Mouse (Mus musculus) liver, embryonic 13.5 days (tissue): ENCODE results near the gene Kctd21. TPM values are rescaled to one million over a fixed set of nuclear protein-coding genes. Genes with fewer than 3 reads are reported as not detected.

Experiments used
- ATAC-seq: fragments of 200-750 bp; cut with Nextera tagmentation; 2 replicates; pipeline ENCODE4 v1.8.0; 2017; ENCODE audit warnings: low read depth, mild to moderate bottlenecking, moderate number of reproducible peaks, moderate library complexity
- DNase-seq: peaks from one replicate; pipeline ENCODE4 v3.0.0; 2022
- H3K27ac ChIP-seq: fragments of 300-500 bp; sonication (generic); 2 replicates; pipeline ENCODE4 v1.5.1; 2015; ENCODE audit warnings: moderate library complexity, mild to moderate bottlenecking, inconsistent platforms
- H3K27me3 ChIP-seq: fragments of 300-500 bp; sonication (generic); 2 replicates; pipeline ENCODE4 v1.6.1; 2015; ENCODE audit warnings: mild to moderate bottlenecking, inconsistent platforms
- H3K36me3 ChIP-seq: fragments of 300-500 bp; sonication (generic); 2 replicates; pipeline ENCODE4 v1.6.1; 2015; ENCODE audit warnings: mild to moderate bottlenecking, inconsistent platforms
- H3K4me1 ChIP-seq: fragments of 300-500 bp; sonication (generic); replicated peaks from 2 replicates; pipeline ENCODE4 v1.6.1; 2015; ENCODE audit warnings: inconsistent platforms
- H3K4me2 ChIP-seq: fragments of 300-500 bp; sonication (generic); 2 replicates; pipeline ENCODE4 v1.6.1; 2015; ENCODE audit warnings: inconsistent platforms, mild to moderate bottlenecking, moderate library complexity
- H3K4me3 ChIP-seq: fragments of 300-500 bp; sonication (generic); replicated peaks from 2 replicates; pipeline ENCODE4 v1.5.1; 2015; ENCODE audit warnings: mild to moderate bottlenecking, inconsistent platforms
- H3K9ac ChIP-seq: fragments of 300-500 bp; sonication (generic); 2 replicates; pipeline ENCODE4 v1.6.1; 2015; ENCODE audit warnings: mild to moderate bottlenecking, inconsistent platforms
- H3K9me3 ChIP-seq: fragments of 300-500 bp; sonication (generic); replicated peaks from 2 replicates; pipeline ENCODE4 v1.6.1; 2016; ENCODE audit warnings: inconsistent platforms
- WGBS: fragments of 180-500 bp; shearing (Covaris S2); methylation state at CpG from one replicate; pipeline ENCODE4 v1.1.7; 2015; ENCODE audit not compliant: insufficient replicate concordance; 5-methylcytosine and 5-hydroxymethylcytosine counted together
- polyA plus RNA-seq: library from polyadenylated mRNA; unstranded; fragments of >200 nt; fragmentation: Nextera tagmentation; extraction: Ambion mirVana; gene quantifications from 2 replicates; pipeline ENCODE4 v1.2.1, GENCODE M21; 2015

Gene Kctd21
- polyA plus RNA-seq, 1 experiment from 2014 or later = 0.92 TPM

DNA sequence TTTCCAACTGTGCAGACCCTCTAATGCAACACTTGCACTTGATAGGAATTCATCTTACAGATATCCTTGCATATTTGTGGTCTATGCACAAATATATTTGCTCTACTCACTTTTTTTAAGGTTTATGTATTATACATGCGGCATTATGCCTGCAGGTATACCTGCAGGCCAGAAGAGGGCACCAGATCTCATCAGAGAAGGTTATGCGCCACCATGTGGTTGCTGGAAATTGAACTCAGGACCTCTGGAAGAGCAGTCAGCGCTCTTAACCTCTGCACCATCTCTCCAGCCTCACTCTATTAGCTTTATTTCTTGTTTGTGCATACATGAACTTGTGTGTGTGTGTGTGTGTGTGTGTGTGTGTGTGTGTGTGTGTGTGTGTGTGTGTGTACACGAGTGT, 29.3 kb downstream of the Kctd21 start:
- H3K4me2 ChIP-seq = no peak overlapping the region
- H3K4me3 ChIP-seq = no peak overlapping the region
- H3K36me3 ChIP-seq = no peaks in the 10 kb centered on the region
- no peak for ATAC-seq
- H3K27me3 ChIP-seq = peaks cover 4% of the 10 kb centered on the region; the same call in 1 of the 2 replicates
- peak; percentile 50 for DNase-seq
- no peaks in the 10 kb centered on the region for H3K4me1 ChIP-seq
- 18% methylated on average over 4 of the region's 4 CpGs for WGBS
- no peak overlapping the region for H3K9ac ChIP-seq
- no peak overlapping the region for H3K27ac ChIP-seq
- no peaks in the 10 kb centered on the region for H3K9me3 ChIP-seq

DNA sequence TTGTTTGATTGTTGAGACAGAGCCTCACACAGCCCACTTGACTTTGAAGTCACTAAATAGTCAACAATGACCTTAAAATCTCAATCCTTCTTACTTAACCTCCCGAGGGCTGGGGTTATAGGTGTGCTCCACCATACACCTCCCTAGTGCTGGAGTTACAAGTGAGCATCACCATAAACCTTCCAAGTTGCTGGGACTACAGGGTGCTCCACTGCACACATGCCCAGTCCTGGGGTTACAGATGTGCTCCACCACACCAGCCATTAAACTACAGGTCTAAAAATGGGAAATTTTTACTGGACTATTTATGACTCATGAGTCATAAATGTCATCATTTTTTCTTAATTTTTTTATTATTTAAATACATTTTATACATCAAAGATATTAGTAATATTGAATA, 33.8 kb downstream of the Kctd21 start:
- Histone ChIP-seq H3K4me2 (no peak overlapping the region), H3K27ac (no peak overlapping the region), H3K9me3 (no peaks in the 10 kb centered on the region), H3K9ac (no peak overlapping the region), H3K27me3 (peaks cover 6% of the 10 kb centered on the region; the same call in 1 of the 2 replicates), H3K4me3 (no peak overlapping the region), H3K4me1 (peaks cover 3% of the 10 kb centered on the region), H3K36me3 (no peaks in the 10 kb centered on the region)
- no peak for ATAC-seq
- WGBS = 55% methylated on average over 1 of the region's 1 CpGs
- no peak for DNase-seq

DNA sequence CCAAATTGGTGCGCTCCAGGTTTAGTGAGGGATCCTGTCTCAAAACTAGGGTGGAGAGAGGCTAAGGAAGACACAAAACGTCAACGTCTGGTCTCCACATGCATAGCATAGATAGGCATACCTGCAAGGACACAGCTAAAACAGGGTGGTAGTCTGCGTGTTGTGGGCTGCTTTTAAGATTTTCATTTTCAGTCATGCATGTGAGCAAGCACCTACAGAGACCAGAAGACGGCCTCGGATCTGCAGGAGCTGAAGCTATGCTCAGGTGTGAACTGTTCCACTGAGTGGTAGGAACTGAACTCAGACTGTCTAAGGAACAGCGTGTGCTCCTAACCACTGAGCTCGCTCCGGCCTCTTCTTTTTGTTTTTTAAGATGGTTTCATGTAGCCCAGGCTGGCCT, 43.0 kb downstream of the Kctd21 start:
- no peak overlapping the region for H3K4me2 ChIP-seq
- 82% methylated on average over 9 of the region's 9 CpGs for WGBS
- H3K9me3 ChIP-seq = no peaks in the 10 kb centered on the region
- peaks cover 63% of the 10 kb centered on the region for H3K36me3 ChIP-seq
- no peak overlapping the region for H3K9ac ChIP-seq
- H3K27me3 ChIP-seq = no peaks in the 10 kb centered on the region
- ATAC-seq = no peak
- H3K27ac ChIP-seq = no peak overlapping the region
- H3K4me3 ChIP-seq = no peak overlapping the region
- DNase-seq = no peak
- peaks cover 34% of the 10 kb centered on the region for H3K4me1 ChIP-seq

DNA sequence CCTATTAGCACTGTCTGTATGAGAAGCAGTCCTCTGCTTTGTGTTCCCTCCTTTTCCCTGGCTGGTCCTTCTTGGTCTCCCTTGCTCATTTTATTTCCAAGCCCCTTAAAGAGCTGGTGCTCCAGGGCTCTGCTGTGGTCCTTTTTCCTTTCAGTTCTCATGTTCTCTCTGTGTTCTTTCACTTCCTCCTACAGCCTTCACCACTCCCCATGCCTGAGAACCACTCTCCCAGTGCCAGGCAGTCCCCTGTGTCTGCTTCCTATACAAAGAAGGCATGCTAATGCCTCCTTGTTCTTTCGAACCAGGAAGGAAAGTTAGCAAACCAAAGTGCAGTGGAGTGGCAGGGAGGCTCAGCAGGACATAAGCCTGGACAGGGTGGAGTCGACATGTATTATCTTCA, 43.8 kb downstream of the Kctd21 start:
- H3K4me2 ChIP-seq = no peak overlapping the region
- 54% methylated on average over 2 of the region's 2 CpGs for WGBS
- H3K27me3 ChIP-seq = no peaks in the 10 kb centered on the region
- H3K27ac ChIP-seq = no peak overlapping the region
- H3K4me1 ChIP-seq = peaks cover 30% of the 10 kb centered on the region
- H3K4me3 ChIP-seq = no peak overlapping the region
- no peak for DNase-seq
- H3K9me3 ChIP-seq = no peaks in the 10 kb centered on the region
- ATAC-seq = no peak
- peaks cover 69% of the 10 kb centered on the region for H3K36me3 ChIP-seq
- peak overlapping the region; percentile 27; the same call in 1 of the 2 replicates for H3K9ac ChIP-seq

DNA sequence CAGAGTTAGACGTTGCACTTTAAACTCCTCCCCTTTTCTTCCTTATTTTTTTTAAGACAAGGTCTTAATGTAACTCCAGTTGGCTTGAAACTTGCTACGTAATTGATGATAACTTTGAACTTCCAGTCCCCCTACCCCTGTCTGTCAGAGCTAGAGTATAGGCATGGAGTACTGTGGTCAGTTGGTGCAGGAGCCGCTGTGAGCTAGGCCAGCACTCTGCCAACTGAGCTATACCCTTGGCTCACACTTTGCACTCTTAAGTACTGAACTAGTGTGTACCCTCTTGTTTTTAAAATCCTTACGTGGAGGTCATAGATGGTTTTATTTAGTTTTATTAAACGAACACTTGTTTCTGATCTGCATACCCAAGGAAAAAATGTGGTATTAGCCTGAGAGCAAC, 47.2 kb downstream of the Kctd21 start:
- H3K27ac ChIP-seq = no peak overlapping the region
- no peak overlapping the region for H3K4me2 ChIP-seq
- H3K27me3 ChIP-seq = no peaks in the 10 kb centered on the region
- no peak overlapping the region for H3K4me3 ChIP-seq
- no peak overlapping the region for H3K9ac ChIP-seq
- no peaks in the 10 kb centered on the region for H3K9me3 ChIP-seq
- H3K36me3 ChIP-seq = peaks cover 92% of the 10 kb centered on the region
- DNase-seq (no peak), ATAC-seq (no peak)
- WGBS = 80% methylated on average over 5 of the region's 5 CpGs
- peaks cover 15% of the 10 kb centered on the region for H3K4me1 ChIP-seq

DNA sequence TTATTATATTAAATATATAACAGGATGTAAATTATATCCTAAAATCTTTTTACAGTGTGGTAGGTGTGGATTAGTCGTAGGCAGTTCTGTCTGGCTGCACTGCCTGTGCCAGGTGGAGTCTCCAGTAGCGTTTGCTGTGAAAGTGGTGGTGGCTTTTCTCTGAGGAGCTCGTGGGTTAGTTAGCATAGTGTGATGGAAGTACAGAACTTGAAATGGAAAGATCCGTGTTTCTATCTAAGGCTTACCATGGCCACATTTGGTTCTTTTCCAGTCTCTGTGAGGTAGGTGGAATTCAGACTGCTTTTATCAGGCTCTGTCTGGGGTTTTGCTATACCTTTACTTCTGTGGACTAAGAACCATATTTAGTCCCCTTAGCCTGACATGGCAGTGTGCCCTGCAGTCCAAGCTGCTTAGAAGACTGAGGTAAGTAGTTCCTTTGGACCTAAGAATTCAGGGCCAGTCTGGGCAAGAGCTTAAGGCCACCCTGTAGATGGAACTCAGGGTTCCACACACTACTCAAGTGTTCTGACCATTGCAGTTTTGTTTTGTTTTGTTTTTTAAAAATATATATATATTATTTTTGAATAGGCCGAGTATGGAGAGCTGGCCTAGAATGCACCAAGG, 48.5 kb downstream of the Kctd21 start:
- Histone ChIP-seq H3K4me2 (no peak overlapping the region), H3K36me3 (peaks cover 92% of the 10 kb centered on the region), H3K27me3 (no peaks in the 10 kb centered on the region), H3K4me1 (peaks cover 10% of the 10 kb centered on the region), H3K27ac (no peak overlapping the region), H3K4me3 (no peak overlapping the region), H3K9ac (no peak overlapping the region), H3K9me3 (no peaks in the 10 kb centered on the region)
- ATAC-seq = no peak
- no peak for DNase-seq
- 84% methylated on average over 5 of the region's 5 CpGs for whole genome bisulfite sequencing

DNA sequence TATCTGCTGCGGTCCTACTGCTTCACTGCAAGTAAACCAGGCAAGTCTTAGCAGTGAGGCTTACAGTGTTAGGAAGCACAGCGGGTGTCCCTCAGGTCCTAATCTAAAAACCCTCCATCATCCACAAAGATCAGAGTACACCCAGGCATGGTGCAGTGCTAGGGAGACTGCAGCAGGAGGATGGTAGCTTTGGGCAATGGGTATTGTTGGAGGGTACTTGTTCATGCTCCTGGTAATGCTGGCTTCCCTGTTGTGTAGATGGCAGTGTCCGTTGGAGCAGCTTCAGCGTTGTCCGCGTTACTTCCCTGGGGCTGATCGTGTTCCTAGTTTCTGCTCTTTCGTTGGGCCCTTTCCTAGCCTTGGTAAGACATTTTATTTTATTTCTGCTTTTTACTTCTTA, 50.5 kb downstream of the Kctd21 start:
- Histone ChIP-seq H3K4me2 (no peak overlapping the region), H3K9ac (no peak overlapping the region), H3K27ac (no peak overlapping the region), H3K36me3 (peaks cover 95% of the 10 kb centered on the region), H3K4me3 (no peak overlapping the region), H3K4me1 (no peaks in the 10 kb centered on the region), H3K9me3 (no peaks in the 10 kb centered on the region), H3K27me3 (no peaks in the 10 kb centered on the region)
- 91% methylated on average over 8 of the region's 8 CpGs for WGBS
- DNase-seq = no peak
- ATAC-seq = no peak

DNA sequence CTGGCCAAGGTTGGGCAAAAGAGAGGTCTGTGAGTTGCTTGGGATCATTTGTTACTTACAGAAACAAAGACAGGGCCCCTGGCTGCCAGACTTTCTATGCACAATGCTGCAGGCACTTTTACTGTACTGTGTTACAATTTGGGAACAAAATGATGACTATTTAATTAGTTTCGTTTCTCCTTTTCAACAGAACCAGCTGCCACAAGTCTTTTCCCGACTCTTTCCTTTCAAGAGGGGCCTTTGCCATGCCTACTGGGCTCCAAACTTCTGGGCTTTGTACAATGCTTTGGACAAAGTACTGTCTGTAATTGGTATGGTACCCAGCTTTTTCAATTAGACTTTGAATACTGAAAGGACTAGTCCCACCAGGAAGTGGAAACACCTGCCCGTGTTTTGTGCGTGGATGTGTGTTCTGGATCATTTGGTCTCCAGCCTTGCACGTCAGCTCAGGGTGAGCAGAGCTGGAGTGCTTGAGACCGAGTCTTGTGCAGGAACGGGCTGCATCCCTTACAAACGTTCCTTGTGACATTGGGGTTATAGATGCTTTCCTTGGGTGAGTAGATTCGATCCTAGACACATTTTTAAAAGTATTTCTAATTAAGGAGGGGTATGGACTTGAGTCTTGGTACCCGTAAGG, 51.5 kb downstream of the Kctd21 start:
- H3K4me1 ChIP-seq = no peaks in the 10 kb centered on the region
- H3K27me3 ChIP-seq = no peaks in the 10 kb centered on the region
- no peak overlapping the region for H3K27ac ChIP-seq
- peaks cover 94% of the 10 kb centered on the region for H3K36me3 ChIP-seq
- DNase-seq = no peak
- ATAC-seq = no peak
- no peak overlapping the region for H3K4me3 ChIP-seq
- H3K4me2 ChIP-seq = no peak overlapping the region
- H3K9ac ChIP-seq = no peak overlapping the region
- H3K9me3 ChIP-seq = no peaks in the 10 kb centered on the region
- WGBS = 77% methylated on average over 10 of the region's 10 CpGs

DNA sequence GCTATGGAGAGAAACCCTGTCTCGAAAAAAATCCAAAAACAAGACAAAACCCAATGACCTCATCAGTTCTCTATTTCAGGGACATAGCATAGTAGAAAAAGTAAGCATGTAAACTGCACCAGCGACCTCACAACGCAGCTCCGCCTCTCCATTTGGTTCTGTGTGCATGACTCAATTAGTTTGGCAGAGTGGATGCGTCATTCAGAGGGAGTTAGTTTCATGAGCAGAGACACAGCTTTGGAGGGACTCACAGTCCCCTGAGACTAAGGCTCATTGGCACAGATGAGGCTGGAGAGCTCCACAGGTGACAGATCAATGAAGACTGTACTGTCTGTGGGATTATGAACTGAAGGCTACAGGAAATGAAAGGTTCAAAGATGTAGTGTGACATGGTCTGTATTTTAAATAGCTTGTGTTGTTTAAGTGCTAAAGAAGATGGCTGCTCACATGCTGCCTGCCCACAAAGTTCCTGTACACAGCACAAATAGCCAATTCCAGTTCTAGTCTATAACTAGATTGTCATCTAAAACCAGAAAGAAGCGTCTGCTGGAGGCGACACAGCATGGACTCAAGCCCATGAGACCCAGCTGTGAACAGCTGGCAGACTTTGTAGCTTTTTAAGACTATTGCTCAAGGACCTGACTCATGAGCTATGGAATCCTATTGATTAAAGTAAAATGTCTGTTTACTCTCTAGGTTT, 54.1 kb downstream of the Kctd21 start:
- 84% methylated on average over 7 of the region's 7 CpGs for WGBS

DNA sequence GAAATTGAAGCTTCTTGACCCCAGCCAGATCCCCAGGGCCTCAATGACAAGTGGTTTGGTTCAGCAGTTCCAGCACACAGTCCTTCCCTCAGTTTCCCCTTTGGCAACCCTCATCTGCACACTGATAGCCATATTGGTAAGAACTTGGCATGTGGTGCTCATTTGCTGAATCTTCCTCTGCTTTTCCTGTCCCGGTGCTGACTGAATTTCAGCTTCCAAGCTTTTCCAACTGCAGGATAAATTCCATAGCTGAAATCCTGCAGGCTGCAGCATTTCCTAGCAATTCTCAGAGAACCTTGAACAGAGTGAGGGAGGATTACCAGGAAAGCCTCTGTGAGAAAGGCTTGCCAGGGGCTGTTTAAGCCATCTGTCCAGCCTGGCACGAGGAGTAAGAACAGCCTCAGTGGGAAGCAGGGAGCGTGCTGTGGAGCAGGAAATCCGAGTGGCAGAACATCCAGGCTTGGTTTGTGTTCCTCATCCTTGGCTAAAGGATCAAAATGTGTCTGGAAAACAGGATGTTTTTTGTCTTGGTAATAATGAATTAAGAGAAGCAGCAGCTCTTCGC, 54.8 kb downstream of the Kctd21 start:
- ATAC-seq (no peak), DNase-seq (no peak)
- 86% methylated on average over 5 of the region's 5 CpGs for WGBS
- Histone ChIP-seq H3K27me3 (no peaks in the 10 kb centered on the region), H3K9ac (no peak overlapping the region), H3K4me2 (no peak overlapping the region), H3K36me3 (peaks cover 92% of the 10 kb centered on the region), H3K4me1 (no peaks in the 10 kb centered on the region), H3K4me3 (no peak overlapping the region), H3K27ac (no peak overlapping the region), H3K9me3 (no peaks in the 10 kb centered on the region)

More for the DNA sequence above, 54.1 kb downstream of the Kctd21 start:
- no peak overlapping the region for H3K4me2 ChIP-seq
- H3K36me3 ChIP-seq = peaks cover 92% of the 10 kb centered on the region
- H3K4me3 ChIP-seq = no peak overlapping the region
- H3K9me3 ChIP-seq = no peaks in the 10 kb centered on the region
- no peak overlapping the region for H3K27ac ChIP-seq
- no peak for DNase-seq
- no peaks in the 10 kb centered on the region for H3K4me1 ChIP-seq
- H3K27me3 ChIP-seq = no peaks in the 10 kb centered on the region
- ATAC-seq = no peak
- no peak overlapping the region for H3K9ac ChIP-seq

DNA sequence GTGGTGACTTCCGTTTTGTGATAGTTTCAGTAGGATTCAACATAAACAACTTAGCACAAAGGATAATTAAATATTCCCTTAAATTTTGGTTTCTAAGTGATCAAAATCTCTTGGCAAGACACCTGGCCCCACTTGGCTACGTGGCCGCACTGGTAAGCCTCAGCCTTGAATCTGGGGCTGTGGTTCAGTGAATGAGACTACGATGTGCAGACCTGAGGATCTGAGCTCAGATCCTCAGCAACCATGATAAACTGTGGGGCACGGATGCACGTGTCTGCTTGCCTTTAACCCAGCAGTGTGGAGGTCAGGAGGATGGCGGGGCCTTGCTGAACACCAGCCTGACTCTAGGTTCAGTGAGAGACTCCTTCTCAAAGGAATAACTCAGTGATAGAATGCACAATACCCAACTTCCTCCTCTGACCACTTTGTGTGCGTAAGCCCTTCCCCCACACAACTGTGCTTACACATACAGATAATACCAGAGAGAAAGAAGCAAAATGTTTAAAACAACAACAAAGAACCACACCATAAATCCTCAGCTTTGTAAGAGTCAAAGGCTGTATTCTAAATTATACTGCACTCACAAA, 55.5 kb downstream of the Kctd21 start:
- peaks cover 92% of the 10 kb centered on the region for H3K36me3 ChIP-seq

More for the DNA sequence above, 55.5 kb downstream of the Kctd21 start:
- no peak overlapping the region for H3K27ac ChIP-seq
- no peaks in the 10 kb centered on the region for H3K27me3 ChIP-seq
- no peak overlapping the region for H3K4me3 ChIP-seq
- H3K9ac ChIP-seq = no peak overlapping the region
- no peaks in the 10 kb centered on the region for H3K4me1 ChIP-seq
- H3K4me2 ChIP-seq = no peak overlapping the region
- 86% methylated on average over 8 of the region's 8 CpGs for WGBS
- H3K9me3 ChIP-seq = no peaks in the 10 kb centered on the region
- DNase-seq (no peak), ATAC-seq (no peak)
